Mouse (Mus musculus): Measurements from ENCODE around the gene Sgca. TPM values are rescaled to one million over a fixed set of nuclear protein-coding genes. Genes with fewer than 3 reads are reported as not detected.
A peak's percentile ranks its signal among the peaks of the same experiment; 100 is the strongest.

The Sgca gene
- total RNA-seq, 2 experiments from 2014 or later, result 0.35 TPM; not detected in 1

DNA sequence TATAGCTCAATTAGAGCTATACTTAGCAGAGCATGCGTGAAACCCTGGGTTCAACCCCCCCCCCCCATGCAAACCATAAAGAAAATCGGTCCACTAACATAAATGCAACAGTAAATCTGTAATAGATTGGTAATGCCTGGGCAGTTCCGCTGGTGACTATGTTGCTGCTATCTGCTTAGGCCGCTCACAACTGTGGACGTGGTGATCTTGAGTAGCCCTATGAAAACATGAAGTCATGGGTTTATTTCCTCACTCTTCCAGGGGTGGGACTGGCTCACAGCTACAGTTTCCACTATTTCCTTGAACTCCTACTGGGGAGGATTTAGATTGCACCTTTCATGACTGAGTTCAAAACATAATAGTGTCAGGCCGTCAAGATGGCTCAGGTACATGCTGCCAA, 58.4 kb downstream of the Sgca start:
- no peak overlapping the region for H3K27ac ChIP-seq
- no peak for DNase-seq (ENCODE audit: extremely low spot score in 1 of 2, low spot score in 2 of 2)
- no peak overlapping the region for H3K4me3 ChIP-seq
- TF ChIP-seq CTCF (IDR thresholded peaks at IDR 0.05), result no peak
- intact Hi-C loops (cut with DNase I), result no loop called here

DNA sequence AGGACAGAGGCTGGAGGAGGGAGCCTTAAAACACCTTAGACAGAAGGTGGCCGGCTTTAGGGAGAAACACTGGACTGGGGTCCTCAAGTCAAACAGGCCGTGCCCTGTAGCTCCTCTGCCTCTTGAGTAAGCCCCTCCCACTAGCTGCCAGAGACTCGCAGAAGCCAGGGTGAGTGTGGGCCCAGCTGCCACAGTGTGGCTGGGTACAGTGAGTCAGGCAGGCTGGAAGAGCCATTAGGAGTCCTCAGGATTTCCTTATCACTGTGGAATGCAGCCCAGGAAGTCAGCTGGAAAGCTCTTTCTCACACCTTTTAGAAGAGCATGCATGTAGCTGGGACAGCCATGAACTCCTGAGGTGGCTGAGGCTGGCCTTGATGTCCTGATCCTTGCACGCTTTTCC, 59.6 kb downstream of the Sgca start:
- TF ChIP-seq CTCF (IDR thresholded peaks at IDR 0.05), result no peak
- Histone ChIP-seq H3K27ac (no peak overlapping the region), H3K4me3 (no peak overlapping the region)
- intact Hi-C loops (cut with DNase I), result no loop called here
- DNase-seq (ENCODE audit: extremely low spot score in 1 of 2, low spot score in 2 of 2), result no peak

DNA sequence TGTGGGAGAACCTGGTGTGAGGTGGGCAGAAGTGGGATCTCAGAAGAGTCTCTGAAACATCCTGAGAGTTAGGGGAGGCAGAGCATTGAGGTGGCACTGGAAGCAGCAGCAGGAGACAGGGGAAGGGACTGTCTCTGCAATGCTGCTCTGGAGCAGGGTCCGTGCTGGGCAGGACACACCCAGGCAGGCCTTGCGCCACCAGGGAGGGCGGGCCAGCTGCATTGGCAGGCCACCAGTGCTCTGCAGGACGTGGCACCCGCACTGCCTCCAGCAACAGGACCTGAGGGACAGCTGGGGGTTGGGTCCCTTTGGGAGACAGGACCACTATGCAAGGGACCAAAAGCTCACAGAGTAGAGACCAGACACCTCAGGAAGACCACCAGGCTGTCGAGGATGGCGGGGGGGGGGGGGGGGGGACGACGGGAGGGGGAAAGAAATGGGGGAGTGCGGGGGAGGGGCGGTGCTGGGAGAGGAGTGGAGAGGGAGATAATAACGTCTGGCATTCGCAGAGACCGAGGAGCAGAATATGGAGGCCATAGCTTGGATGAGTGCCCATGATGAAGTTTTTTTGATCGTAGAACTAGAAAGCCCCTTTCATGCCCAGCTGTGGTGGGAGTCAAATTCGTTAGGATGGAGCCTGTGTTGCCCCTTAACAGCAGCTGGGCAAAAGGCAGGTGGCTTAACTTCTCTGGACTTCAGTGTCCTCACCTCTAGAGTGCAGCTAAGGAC, 60.3 kb downstream of the Sgca start:
- intact Hi-C loops (cut with DNase I), result no loop called here
- no peak for TF ChIP-seq CTCF (IDR thresholded peaks at IDR 0.05)
- Histone ChIP-seq H3K4me3 (no peak overlapping the region), H3K27ac (no peak overlapping the region)
- peak in 1 of 2 experiments; percentile 31 for DNase-seq (ENCODE audit: extremely low spot score in 1 of 2, low spot score in 2 of 2)

DNA sequence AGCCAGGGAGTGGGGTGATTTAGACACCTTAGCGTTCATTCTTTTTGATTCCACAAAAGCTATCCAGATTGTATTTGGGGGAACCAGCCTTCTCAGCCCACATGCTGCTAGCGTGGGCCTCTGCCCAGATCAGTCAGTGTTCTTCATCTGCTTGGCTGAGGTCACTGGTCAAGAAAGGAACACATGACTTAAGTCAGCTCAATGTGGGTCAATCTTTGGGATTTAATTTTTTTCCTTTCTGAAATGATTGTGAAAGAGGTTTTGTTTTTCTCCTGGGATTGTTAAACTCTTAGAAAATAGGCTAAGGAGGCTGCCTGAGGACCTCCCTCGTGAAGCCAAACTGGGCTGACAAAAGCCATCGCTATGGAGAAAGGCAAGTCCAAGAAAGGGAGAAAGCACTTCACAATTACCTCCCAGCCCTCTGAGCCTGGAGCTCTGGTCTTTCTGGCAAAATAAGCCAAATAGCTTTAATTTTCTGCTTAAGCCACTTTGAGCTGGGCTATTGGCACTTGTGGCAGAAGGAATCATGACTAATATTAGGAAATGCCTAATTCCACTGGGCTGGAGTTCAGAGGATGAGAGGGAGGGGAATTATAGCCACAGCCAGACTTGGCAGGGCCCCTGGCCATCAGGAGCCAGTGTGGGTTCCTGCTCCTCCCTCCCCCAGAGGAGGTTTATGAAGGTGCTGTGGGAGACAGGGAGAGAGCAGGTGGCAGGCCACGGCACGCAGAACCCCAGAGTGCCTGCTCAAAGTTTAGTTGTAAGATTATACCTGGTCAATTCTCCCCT, 62.6 kb downstream of the Sgca start:
- no peak for DNase-seq (ENCODE audit: extremely low spot score in 1 of 2, low spot score in 2 of 2)
- Histone ChIP-seq H3K27ac (no peak overlapping the region), H3K4me3 (no peak overlapping the region)
- intact Hi-C loops (cut with DNase I), result no loop called here
- TF ChIP-seq CTCF (IDR thresholded peaks at IDR 0.05), result no peak

Other genes with a start within 250 kb of the Sgca start
- gene Cdc34b, start 234.5 kb downstream of the Sgca start, total RNA-seq (2021), result under 1 TPM in 1 of 2 experiments, not detected in 1; 0.58 TPM
- not detected for gene Tmem92, start 193.6 kb downstream of the Sgca start, total RNA-seq (2021)
- 10 to 100 TPM; 15.2 to 16.9 TPM for gene Col1a1, start 40.1 kb downstream of the Sgca start, total RNA-seq (2021)
- gene Hils1, start 8.7 kb downstream of the Sgca start, total RNA-seq (2021), result not detected
- 100 to 1,000 TPM; 709 to 735 TPM for gene Ppp1r9b, start 14.7 kb upstream of the Sgca start, total RNA-seq (2021)
- 10 to 100 TPM; 25.1 to 30.1 TPM for gene Samd14, start 33.6 kb upstream of the Sgca start, total RNA-seq (2021)
- 100 to 1,000 TPM; 109 to 112 TPM for gene Pdk2, start 65.0 kb upstream of the Sgca start, total RNA-seq (2021)
- gene Itga3, start 100.5 kb upstream of the Sgca start, total RNA-seq (2021), result 10 to 100 TPM; 17.4 to 17.8 TPM
- gene Dlx3, start 143.8 kb upstream of the Sgca start, total RNA-seq (2021), result not detected
- gene Dlx4, start 169.9 kb upstream of the Sgca start, total RNA-seq (2021), result not detected

Data from left cerebral cortex, adult 2 months (tissue).